Mouse (Mus musculus): ENCODE data around the gene Srrm4. TPM values are rescaled to one million over a fixed set of nuclear protein-coding genes. Genes with fewer than 3 reads are reported as not detected.

The Srrm4 gene
- polyA plus RNA-seq, 1 experiment from 2014 or later, result 0.27 TPM

- 48% methylated on average over 3 of the region's 3 CpGs for WGBS
- ATAC-seq (no peak), DNase-seq (ENCODE audit: low spot score) (no peak)
- H3K4me2 ChIP-seq (replicated peaks; ENCODE audit: low read depth, low read length), result no peak overlapping the region
- no peaks in the 10 kb centered on the region for H3K9me3 ChIP-seq (ENCODE audit: low read length)
- no peak overlapping the region for H3K9ac ChIP-seq (replicated peaks; ENCODE audit: low read depth)
- no peak for TF ChIP-seq CTCF (IDR thresholded peaks at IDR 0.05)
- TF ChIP-seq EP300 (IDR thresholded peaks at IDR 0.05), result no peak
- no peak overlapping the region for H3K4me3 ChIP-seq (ENCODE audit: low read depth, low read length)
- no peaks in the 10 kb centered on the region for H3K36me3 ChIP-seq (ENCODE audit: insufficient read depth, low read length)
- H3K27ac ChIP-seq (ENCODE audit: low read length), result no peak overlapping the region
- H3K27me3 ChIP-seq (replicated peaks; ENCODE audit: insufficient read depth, low read length), result no peaks in the 10 kb centered on the region
- no peaks in the 10 kb centered on the region for H3K4me1 ChIP-seq (ENCODE audit: insufficient read depth, low read depth, low read length)
Observed at GRCm38 (mm10) chr5:116539360-116539759, 52.3 kb downstream of the Srrm4 start.

DNA sequence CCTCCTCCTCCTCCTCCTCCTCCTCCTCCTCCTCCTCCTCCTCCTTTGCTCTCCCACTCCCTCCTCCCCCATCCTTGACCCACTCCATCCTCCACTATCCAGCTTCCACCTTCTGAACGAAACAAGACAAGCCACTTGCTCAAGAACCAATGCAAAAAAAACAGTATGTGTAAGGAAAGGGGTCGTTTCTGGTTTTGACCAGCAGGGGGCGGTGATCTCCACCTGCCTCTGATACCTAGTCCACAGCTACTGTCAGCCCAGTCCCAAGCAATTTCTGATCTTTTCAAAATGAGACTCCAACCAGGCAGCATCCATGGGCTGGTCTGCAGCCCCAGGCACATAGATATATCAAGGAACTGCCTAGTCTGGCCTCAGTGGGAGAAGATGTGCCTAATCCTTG lies 53.1 kb downstream of the Srrm4 start:
- Histone ChIP-seq H3K4me1 (ENCODE audit: insufficient read depth, low read depth, low read length) (no peaks in the 10 kb centered on the region), H3K36me3 (ENCODE audit: insufficient read depth, low read length) (no peaks in the 10 kb centered on the region), H3K27me3 (replicated peaks; ENCODE audit: insufficient read depth, low read length) (no peaks in the 10 kb centered on the region), H3K9ac (replicated peaks; ENCODE audit: low read depth) (no peak overlapping the region), H3K27ac (ENCODE audit: low read length) (no peak overlapping the region), H3K9me3 (ENCODE audit: low read length) (no peaks in the 10 kb centered on the region), H3K4me3 (ENCODE audit: low read depth, low read length) (no peak overlapping the region), H3K4me2 (replicated peaks; ENCODE audit: low read depth, low read length) (no peak overlapping the region)
- no peak for ATAC-seq
- WGBS, result 53% methylated on average over 2 of the region's 3 CpGs
- TF ChIP-seq CTCF (IDR thresholded peaks at IDR 0.05) (0 out of 2 replicates have a peak, but pooled peaks have one; percentile 21), EP300 (IDR thresholded peaks at IDR 0.05) (no peak)
- DNase-seq (ENCODE audit: low spot score), result no peak

GRCm38 (mm10) chr5:116526324-116526723 lies 65.3 kb downstream of the Srrm4 start:
- Histone ChIP-seq H3K9ac (replicated peaks; ENCODE audit: low read depth) (no peak overlapping the region), H3K4me1 (ENCODE audit: insufficient read depth, low read depth, low read length) (no peaks in the 10 kb centered on the region), H3K27me3 (replicated peaks; ENCODE audit: insufficient read depth, low read length) (no peaks in the 10 kb centered on the region), H3K4me3 (ENCODE audit: low read depth, low read length) (no peak overlapping the region), H3K36me3 (ENCODE audit: insufficient read depth, low read length) (no peaks in the 10 kb centered on the region), H3K9me3 (ENCODE audit: low read length) (no peaks in the 10 kb centered on the region), H3K27ac (ENCODE audit: low read length) (no peak overlapping the region), H3K4me2 (replicated peaks; ENCODE audit: low read depth, low read length) (no peak overlapping the region)
- no peak for DNase-seq (ENCODE audit: low spot score)
- no peak for ATAC-seq
- no peak for TF ChIP-seq EP300 (IDR thresholded peaks at IDR 0.05)
- TF ChIP-seq CTCF (IDR thresholded peaks at IDR 0.05), result no peak
- 75% methylated on average over 4 of the region's 4 CpGs for WGBS

- H3K27me3 ChIP-seq (replicated peaks; ENCODE audit: insufficient read depth, low read length), result no peaks in the 10 kb centered on the region
- H3K36me3 ChIP-seq (ENCODE audit: insufficient read depth, low read length), result no peaks in the 10 kb centered on the region
- no peak overlapping the region for H3K4me3 ChIP-seq (ENCODE audit: low read depth, low read length)
- H3K27ac ChIP-seq (ENCODE audit: low read length), result no peak overlapping the region
- ATAC-seq (no peak), DNase-seq (ENCODE audit: low spot score) (no peak)
- H3K9ac ChIP-seq (replicated peaks; ENCODE audit: low read depth), result no peak overlapping the region
- no peaks in the 10 kb centered on the region for H3K9me3 ChIP-seq (ENCODE audit: low read length)
- H3K4me1 ChIP-seq (ENCODE audit: insufficient read depth, low read depth, low read length), result no peaks in the 10 kb centered on the region
- WGBS, result 87% methylated on average over 8 of the region's 8 CpGs
- no peak overlapping the region for H3K4me2 ChIP-seq (replicated peaks; ENCODE audit: low read depth, low read length)
- TF ChIP-seq CTCF (IDR thresholded peaks at IDR 0.05) (no peak), EP300 (IDR thresholded peaks at IDR 0.05) (no peak)
Observed at GRCm38 (mm10) chr5:116525308-116525707, 66.3 kb downstream of the Srrm4 start.

DNA sequence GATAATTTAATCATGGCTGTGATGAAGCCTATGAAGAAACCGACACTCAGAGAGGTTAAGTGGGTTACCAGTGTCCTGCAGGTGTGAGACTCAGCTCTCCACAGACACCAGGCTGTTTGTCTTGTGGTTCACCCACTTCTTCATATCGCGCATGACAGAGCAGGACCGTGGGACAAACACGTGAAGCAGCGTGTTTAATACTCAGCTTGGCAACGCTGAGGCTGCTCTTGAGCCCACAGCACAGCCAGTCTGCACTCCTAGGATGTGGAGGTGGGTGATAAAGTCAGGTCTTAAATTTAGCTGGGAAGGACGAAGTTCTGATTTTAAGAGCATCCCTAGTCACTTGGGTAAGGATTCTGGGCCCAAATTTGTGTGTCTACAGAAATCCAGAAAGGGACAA lies 68.1 kb downstream of the Srrm4 start:
- no peaks in the 10 kb centered on the region for H3K9me3 ChIP-seq (ENCODE audit: low read length)
- H3K36me3 ChIP-seq (ENCODE audit: insufficient read depth, low read length), result no peaks in the 10 kb centered on the region
- H3K27ac ChIP-seq (ENCODE audit: low read length), result no peak overlapping the region
- no peak for DNase-seq (ENCODE audit: low spot score)
- TF ChIP-seq CTCF (IDR thresholded peaks at IDR 0.05), result no peak
- no peak for TF ChIP-seq EP300 (IDR thresholded peaks at IDR 0.05)
- ATAC-seq, result no peak
- no peak overlapping the region for H3K4me3 ChIP-seq (ENCODE audit: low read depth, low read length)
- H3K4me1 ChIP-seq (ENCODE audit: insufficient read depth, low read depth, low read length), result no peaks in the 10 kb centered on the region
- H3K9ac ChIP-seq (replicated peaks; ENCODE audit: low read depth), result no peak overlapping the region
- WGBS, result 84% methylated on average over 8 of the region's 8 CpGs
- H3K27me3 ChIP-seq (replicated peaks; ENCODE audit: insufficient read depth, low read length), result no peaks in the 10 kb centered on the region
- no peak overlapping the region for H3K4me2 ChIP-seq (replicated peaks; ENCODE audit: low read depth, low read length)

DNA sequence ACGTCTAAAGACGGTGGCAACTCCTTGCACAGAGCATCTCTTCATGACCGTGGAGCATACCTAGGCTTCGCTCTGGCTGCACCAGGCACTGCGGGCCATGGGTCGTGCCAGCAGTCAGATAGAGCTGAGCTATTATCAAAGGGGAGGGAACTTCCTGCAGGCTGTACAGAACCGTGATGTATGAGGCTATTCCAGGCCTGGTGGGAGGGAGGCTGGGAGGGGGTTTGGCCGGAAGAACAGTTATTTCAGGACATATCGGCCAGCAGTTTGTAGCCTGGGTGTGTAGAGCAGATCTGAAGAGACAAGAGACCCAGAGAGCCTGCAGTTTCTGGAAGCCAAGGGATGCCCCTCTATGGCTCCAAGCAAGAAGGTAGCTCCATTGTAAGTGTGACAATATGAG lies 68.5 kb downstream of the Srrm4 start:
- no peak overlapping the region for H3K27ac ChIP-seq (ENCODE audit: low read length)
- no peak overlapping the region for H3K4me2 ChIP-seq (replicated peaks; ENCODE audit: low read depth, low read length)
- H3K27me3 ChIP-seq (replicated peaks; ENCODE audit: insufficient read depth, low read length), result no peaks in the 10 kb centered on the region
- no peak overlapping the region for H3K4me3 ChIP-seq (ENCODE audit: low read depth, low read length)
- no peak for ATAC-seq
- no peaks in the 10 kb centered on the region for H3K4me1 ChIP-seq (ENCODE audit: insufficient read depth, low read depth, low read length)
- TF ChIP-seq EP300 (IDR thresholded peaks at IDR 0.05) (no peak), CTCF (IDR thresholded peaks at IDR 0.05) (no peak)
- H3K9ac ChIP-seq (replicated peaks; ENCODE audit: low read depth), result no peak overlapping the region
- 53% methylated on average over 9 of the region's 9 CpGs for WGBS
- no peaks in the 10 kb centered on the region for H3K9me3 ChIP-seq (ENCODE audit: low read length)
- no peaks in the 10 kb centered on the region for H3K36me3 ChIP-seq (ENCODE audit: insufficient read depth, low read length)
- no peak for DNase-seq (ENCODE audit: low spot score)

DNA sequence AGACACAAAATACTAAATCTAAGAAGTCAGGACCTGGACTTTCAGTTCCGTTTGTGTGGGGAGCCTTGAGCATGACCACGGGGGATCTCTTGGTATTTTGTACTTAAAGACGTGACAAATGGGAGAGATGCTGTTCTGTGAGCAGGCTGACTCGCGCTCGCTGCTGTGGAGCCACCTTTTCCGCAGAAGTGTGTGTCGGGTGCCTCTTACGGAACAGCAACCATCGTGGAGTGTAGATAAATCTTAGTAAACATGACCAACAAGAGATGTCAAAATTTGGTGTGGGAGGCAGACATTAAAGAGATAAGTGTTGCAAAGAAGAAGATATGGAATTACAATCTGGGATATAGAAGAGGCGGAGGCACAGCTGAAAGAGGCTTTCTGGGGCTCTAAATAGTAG lies 69.3 kb downstream of the Srrm4 start:
- H3K4me1 ChIP-seq (ENCODE audit: insufficient read depth, low read depth, low read length), result no peaks in the 10 kb centered on the region
- no peaks in the 10 kb centered on the region for H3K36me3 ChIP-seq (ENCODE audit: insufficient read depth, low read length)
- H3K9me3 ChIP-seq (ENCODE audit: low read length), result no peaks in the 10 kb centered on the region
- H3K27ac ChIP-seq (ENCODE audit: low read length), result no peak overlapping the region
- no peak for DNase-seq (ENCODE audit: low spot score)
- ATAC-seq, result no peak
- TF ChIP-seq EP300 (IDR thresholded peaks at IDR 0.05) (no peak), CTCF (IDR thresholded peaks at IDR 0.05) (no peak)
- H3K27me3 ChIP-seq (replicated peaks; ENCODE audit: insufficient read depth, low read length), result no peaks in the 10 kb centered on the region
- no peak overlapping the region for H3K4me3 ChIP-seq (ENCODE audit: low read depth, low read length)
- WGBS, result 78% methylated on average over 11 of the region's 11 CpGs
- no peak overlapping the region for H3K9ac ChIP-seq (replicated peaks; ENCODE audit: low read depth)
- H3K4me2 ChIP-seq (replicated peaks; ENCODE audit: low read depth, low read length), result no peak overlapping the region

All from lung, postnatal 0 days (tissue).